ENCODE assay signal across 12 mouse cellular contexts in the genomic region with DNA sequence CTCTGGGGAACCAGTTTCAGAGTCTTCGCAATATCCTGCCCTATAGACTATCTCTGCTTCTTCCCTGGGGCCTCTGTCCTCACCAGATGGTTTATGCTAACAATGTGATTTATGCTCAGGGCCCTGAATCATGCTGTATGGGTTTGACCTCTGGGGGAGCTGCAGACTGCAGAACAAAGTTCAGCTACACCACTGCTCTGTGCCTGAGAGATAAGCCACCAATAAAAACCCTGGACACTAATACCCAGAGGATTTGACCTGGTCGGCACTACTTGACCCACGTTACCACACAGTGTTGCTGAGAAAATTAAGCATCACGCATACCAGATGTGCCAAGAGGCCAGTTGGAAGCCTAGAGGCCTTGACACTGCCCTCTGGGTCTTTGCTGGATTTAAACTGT. TPM values are rescaled to one million over a fixed set of nuclear protein-coding genes. Genes with fewer than 3 reads are reported as not detected.
DNase-seq lines count a peak whose midpoint lies in the region; ATAC-seq and TF ChIP-seq lines count a peak whose summit lies in the region.
"Had no signal": no experiment of that assay in that cellular context is flagged by ENCODE, and none has a peak within 500 bp of the region (broad histone marks: within the 10 kb centered on the region; RNA-seq: fewer than 3 reads in every experiment).

No protein-coding gene starts in this region.

- no peak for ATAC-seq in hindbrain, embryonic 16.5 days
- peak; percentile 34; the same call in 1 of the 2 replicates for ATAC-seq in liver, embryonic 13.5 days (ENCODE audit: low read depth)
- ATAC-seq: Patski had no signal

- TF ChIP-seq EP300 in CH12.LX (IDR thresholded peaks at IDR 0.05; ENCODE audit: low read length), result no peak

- no peak overlapping the region for H3K4me3 ChIP-seq in hindbrain, embryonic 10.5 days
- no peak overlapping the region for H3K4me3 ChIP-seq in hindbrain, embryonic 16.5 days (ENCODE audit: low read length)
- no peak overlapping the region for H3K4me3 ChIP-seq in CH12.LX (replicated peaks in 1 of 3; ENCODE audit: low read depth in 2 of 3, low read length in 2 of 3, poor library complexity in 1 of 3)
- no peak overlapping the region for H3K4me3 ChIP-seq in embryonic facial prominence, embryonic 10.5 days
- H3K4me3 ChIP-seq in liver, embryonic 13.5 days (replicated peaks), result no peak overlapping the region

- H3K9ac ChIP-seq in hindbrain, embryonic 16.5 days (ENCODE audit: low read depth, low read length), result no peak overlapping the region
- H3K9ac ChIP-seq in CH12.LX (ENCODE audit: insufficient read depth, low read depth), result no peak overlapping the region
- no peak overlapping the region for H3K9ac ChIP-seq in liver, embryonic 13.5 days

- peaks cover 7% of the 10 kb centered on the region; the same call in 1 of the 2 replicates for H3K27me3 ChIP-seq in hindbrain, embryonic 10.5 days (ENCODE audit: insufficient read depth, poor library complexity, severe bottlenecking)
- H3K27me3 ChIP-seq in hindbrain, embryonic 16.5 days (replicated peaks; ENCODE audit: control insufficient read depth, insufficient read depth, low read length), result no peaks in the 10 kb centered on the region
- H3K27me3 ChIP-seq in CH12.LX (replicated peaks), result no peaks in the 10 kb centered on the region
- H3K27me3 ChIP-seq in embryonic facial prominence, embryonic 10.5 days (replicated peaks; ENCODE audit: low read depth, poor library complexity, severe bottlenecking), result peaks cover 51% of the 10 kb centered on the region
- peaks cover 45% of the 10 kb centered on the region for H3K27me3 ChIP-seq in liver, embryonic 13.5 days
- H3K27me3 ChIP-seq: Patski had no signal

- in situ Hi-C loops in CH12.LX (cut with MboI; ENCODE audit: low pct_ligation_motif_present, low pct_unique_long_range_greater_than_20kb, low sequenced_read_pairs), result loop anchor here (10.0 kb wide), 1 partner anchor 527 kb away; no protein-coding TSS in a partner anchor

- 41% methylated on average over 4 of the region's 4 CpGs for WGBS in hindbrain, embryonic 10.5 days
- whole genome bisulfite sequencing in hindbrain, embryonic 16.5 days, result 52% methylated on average over 4 of the region's 4 CpGs
- 44% methylated on average over 4 of the region's 4 CpGs for WGBS in embryonic facial prominence, embryonic 10.5 days
- WGBS in liver, embryonic 13.5 days (ENCODE audit: insufficient replicate concordance), result 54% methylated on average over 4 of the region's 4 CpGs

- no peaks in the 10 kb centered on the region for H3K79me2 ChIP-seq in CH12.LX (replicated peaks; ENCODE audit: control insufficient read depth, extremely low read depth, insufficient read depth, poor library complexity, severe bottlenecking)

- peaks cover 80% of the 10 kb centered on the region for H3K4me1 ChIP-seq in hindbrain, embryonic 10.5 days (replicated peaks)
- H3K4me1 ChIP-seq in hindbrain, embryonic 16.5 days (ENCODE audit: control insufficient read depth, insufficient read depth, low read depth, low read length), result peaks cover 13% of the 10 kb centered on the region
- H3K4me1 ChIP-seq in CH12.LX (ENCODE audit: control insufficient read depth in 1 of 2, insufficient read depth in 2 of 2), result no peaks in the 10 kb centered on the region
- peaks cover 60% of the 10 kb centered on the region for H3K4me1 ChIP-seq in embryonic facial prominence, embryonic 10.5 days
- peaks cover 13% of the 10 kb centered on the region for H3K4me1 ChIP-seq in liver, embryonic 13.5 days (replicated peaks)

- H3K27ac ChIP-seq in hindbrain, embryonic 10.5 days, result peak overlapping the region; percentile 91
- H3K27ac ChIP-seq in hindbrain, embryonic 16.5 days (ENCODE audit: low read depth, low read length), result no peak overlapping the region
- no peak overlapping the region for H3K27ac ChIP-seq in CH12.LX (ENCODE audit: insufficient read depth, low read depth)
- H3K27ac ChIP-seq in embryonic facial prominence, embryonic 10.5 days (replicated peaks), result peak overlapping the region; percentile 20; the same call in 1 of the 2 replicates
- H3K27ac ChIP-seq in liver, embryonic 13.5 days, result no peak overlapping the region

- no peaks in the 10 kb centered on the region for H3K9me3 ChIP-seq in hindbrain, embryonic 10.5 days
- H3K9me3 ChIP-seq in hindbrain, embryonic 16.5 days (ENCODE audit: control insufficient read depth, low read length), result no peaks in the 10 kb centered on the region
- H3K9me3 ChIP-seq in CH12.LX (replicated peaks; ENCODE audit: low read length), result no peaks in the 10 kb centered on the region
- no peaks in the 10 kb centered on the region for H3K9me3 ChIP-seq in embryonic facial prominence, embryonic 10.5 days
- H3K9me3 ChIP-seq in liver, embryonic 13.5 days (replicated peaks), result no peaks in the 10 kb centered on the region

- peak; percentile 73 for DNase-seq in hindbrain, embryonic 10.5 days (ENCODE audit: low spot score)
- peak; percentile 45 for DNase-seq in CH12.LX (ENCODE audit: extremely low read depth)
- DNase-seq in embryonic facial prominence, embryonic 10.5 days (ENCODE audit: low spot score), result peak; percentile 56
- no peak for DNase-seq in liver, embryonic 13.5 days
- DNase-seq in spleen, postnatal 14 days (ENCODE audit: low spot score in 2 of 2), result no peak
- DNase-seq in gastrocnemius, postnatal 25 days, result no peak
- no peak for DNase-seq in left cerebral cortex, adult 8-10 months (ENCODE audit: low spot score in 2 of 2)
- DNase-seq: cerebellum, adult 9-10 months had no signal

- peak; percentile 72 for TF ChIP-seq RAD21 in CH12.LX (IDR thresholded peaks at IDR 0.05; ENCODE audit: low read depth, low read length)

- no peak overlapping the region for H3K4me2 ChIP-seq in hindbrain, embryonic 16.5 days (ENCODE audit: low read length)
- H3K4me2 ChIP-seq in CH12.LX (ENCODE audit: insufficient read depth, low read depth, poor library complexity, severe bottlenecking), result no peak overlapping the region
- no peak overlapping the region for H3K4me2 ChIP-seq in liver, embryonic 13.5 days

- TF ChIP-seq POLR2A in CH12.LX (IDR thresholded peaks at IDR 0.05; ENCODE audit: low read depth, low read length), result no peak

- TF ChIP-seq CTCF in CH12.LX (conservative IDR thresholded peaks at IDR 0.05 in 1 of 2, IDR thresholded peaks at IDR 0.05 in 1 of 2; ENCODE audit: low read depth in 2 of 2, low read length in 2 of 2), result peak in 1 of 2 experiments; percentile 64; a peak in 2 of 4 replicates

- no peaks in the 10 kb centered on the region for H3K36me3 ChIP-seq in hindbrain, embryonic 10.5 days
- no peaks in the 10 kb centered on the region for H3K36me3 ChIP-seq in hindbrain, embryonic 16.5 days (ENCODE audit: control insufficient read depth, insufficient read depth, low read length)
- no peaks in the 10 kb centered on the region for H3K36me3 ChIP-seq in CH12.LX (replicated peaks in 1 of 2; ENCODE audit: control insufficient read depth in 1 of 2, insufficient read depth in 1 of 2, low read length in 1 of 2)
- no peaks in the 10 kb centered on the region for H3K36me3 ChIP-seq in embryonic facial prominence, embryonic 10.5 days (replicated peaks)
- no peaks in the 10 kb centered on the region for H3K36me3 ChIP-seq in liver, embryonic 13.5 days

- dilution Hi-C loops in CH12.LX (cut with MboI; ENCODE audit: extremely low pct_ligation_motif_present, extremely low pct_unique_long_range_greater_than_20kb, low sequenced_read_pairs), result no loop called here

TF ChIP-seq in CH12.LX, 34 proteins besides CTCF, POLR2A, EP300 and RAD21:
- peak; percentile 38; the same call in 1 of the 2 replicates for TF ChIP-seq SMC3 (IDR thresholded peaks at IDR 0.05; ENCODE audit: low read depth, low read length)
- no peak for TF ChIP-seq SIN3A (IDR thresholded peaks at IDR 0.05; ENCODE audit: low read length)

RNA-seq across cellular contexts. Expression of gene Ccdc182, which starts 3.7 kb away (rescaled TPM):
- 7.9 and 11.8 TPM in 2 replicates for polyA plus RNA-seq in hindbrain, embryonic 10.5 days (2016; fragmentation: Nextera tagmentation; extraction: Ambion mirVana)
- 0.13 TPM in 1 of 2 replicates, not detected in the other for polyA plus RNA-seq in hindbrain, embryonic 16.5 days (2015; fragmentation: Nextera tagmentation; extraction: Ambion mirVana)
- not detected in 2 replicates for total RNA-seq in CH12.LX (2012; rRNA removed)
- total RNA-seq in CH12.LX (2014; rRNA removed), result not detected in 2 replicates
- polyA plus RNA-seq in CH12.LX (2012; ENCODE audit: insufficient read length, low read depth), result not detected in 2 replicates
- polyA plus RNA-seq in embryonic facial prominence, embryonic 10.5 days (2016; fragmentation: Nextera tagmentation; extraction: Ambion mirVana), result 1.7 and 3.6 TPM in 2 replicates
- polyA plus RNA-seq in liver, embryonic 13.5 days (2015; fragmentation: Nextera tagmentation; extraction: Ambion mirVana), result not detected in 2 replicates
- total RNA-seq in gastrocnemius, postnatal 25 days (2021), result not detected
- total RNA-seq in left cerebral cortex, adult 8-10 months (2022), result not detected
- total RNA-seq: heart, adult 8-10 months had no signal
- polyA plus RNA-seq: Patski; urinary bladder, adult 2 months had no signal

Comparison
In these comparisons a context has a peak if more than half of its experiments do, and no peak if none do; other contexts are left out.
1. H3K27ac ChIP-seq: peak in hindbrain, embryonic 10.5 days (single experiment) and embryonic facial prominence, embryonic 10.5 days (single experiment); none in hindbrain, embryonic 16.5 days (single experiment), CH12.LX (single experiment) and liver, embryonic 13.5 days (single experiment).
2. DNase-seq: peak in hindbrain, embryonic 10.5 days (single experiment), CH12.LX (single experiment) and embryonic facial prominence, embryonic 10.5 days (single experiment); none in liver, embryonic 13.5 days (single experiment), spleen, postnatal 14 days (0 of 2), gastrocnemius, postnatal 25 days (single experiment) and left cerebral cortex, adult 8-10 months (0 of 2).